Mouse (Mus musculus) stomach, embryonic 16.5 days (tissue): ENCODE data around the gene Rangap1. TPM values are rescaled to one million over a fixed set of nuclear protein-coding genes. Genes with fewer than 3 reads are reported as not detected.

Source experiments
- ATAC-seq: fragments of 200-750 bp; cut with Nextera tagmentation; 2 replicates; pipeline ENCODE4 v1.8.0; 2017; ENCODE audit warnings: moderate number of reproducible peaks, moderate TSS enrichment; ENCODE audit not compliant: insufficient read depth, low FRiP score
- H3K27ac ChIP-seq: fragments of 300-500 bp; sonication (generic); 2 replicates; pipeline ENCODE4 v1.5.1; 2014; ENCODE audit warnings: low read length
- H3K27me3 ChIP-seq: fragments of 300-500 bp; sonication (generic); 2 replicates; pipeline ENCODE4 v1.6.1; 2014; ENCODE audit warnings: low read length, control low read depth, mixed read lengths; ENCODE audit not compliant: control insufficient read depth, insufficient read depth
- H3K36me3 ChIP-seq: fragments of 300-500 bp; sonication (generic); 2 replicates; pipeline ENCODE4 v1.6.1; 2014; ENCODE audit warnings: low read length; ENCODE audit not compliant: control insufficient read depth, insufficient read depth
- H3K4me1 ChIP-seq: fragments of 300-500 bp; sonication (generic); 2 replicates; pipeline ENCODE4 v1.6.1; 2014; ENCODE audit warnings: low read length, control low read depth, mixed read lengths; ENCODE audit not compliant: control insufficient read depth, insufficient read depth
- H3K4me2 ChIP-seq: fragments of 300-500 bp; sonication (generic); 2 replicates; pipeline ENCODE4 v1.6.1; 2014; ENCODE audit warnings: low read depth, low read length, mixed read lengths
- H3K4me3 ChIP-seq: fragments of 300-500 bp; sonication (generic); replicated peaks from 2 replicates; pipeline ENCODE4 v1.5.1; 2014; ENCODE audit warnings: mild to moderate bottlenecking, low read length
- H3K9ac ChIP-seq: fragments of 300-500 bp; sonication (generic); 2 replicates; pipeline ENCODE4 v1.6.1; 2014; ENCODE audit warnings: low read length
- H3K9me3 ChIP-seq: fragments of 300-500 bp; sonication (generic); replicated peaks from 2 replicates; pipeline ENCODE4 v1.6.1; 2016; ENCODE audit warnings: low read length, control low read depth; ENCODE audit not compliant: control insufficient read depth
- WGBS: fragments of 180-500 bp; shearing (Covaris S2); extraction: QIAGEN DNeasy Blood & Tissue Kit; methylation state at CpG from one replicate; pipeline ENCODE4 v1.1.7; 2014; 5-methylcytosine and 5-hydroxymethylcytosine counted together
- polyA plus RNA-seq: library from polyadenylated mRNA; unstranded; fragments of >200 nt; fragmentation: Nextera tagmentation; extraction: Ambion mirVana; gene quantifications from 2 replicates; pipeline ENCODE4 v1.2.1, GENCODE M21; 2015

The Rangap1 gene
- polyA plus RNA-seq, 1 experiment from 2014 or later = 95.8 TPM

DNA sequence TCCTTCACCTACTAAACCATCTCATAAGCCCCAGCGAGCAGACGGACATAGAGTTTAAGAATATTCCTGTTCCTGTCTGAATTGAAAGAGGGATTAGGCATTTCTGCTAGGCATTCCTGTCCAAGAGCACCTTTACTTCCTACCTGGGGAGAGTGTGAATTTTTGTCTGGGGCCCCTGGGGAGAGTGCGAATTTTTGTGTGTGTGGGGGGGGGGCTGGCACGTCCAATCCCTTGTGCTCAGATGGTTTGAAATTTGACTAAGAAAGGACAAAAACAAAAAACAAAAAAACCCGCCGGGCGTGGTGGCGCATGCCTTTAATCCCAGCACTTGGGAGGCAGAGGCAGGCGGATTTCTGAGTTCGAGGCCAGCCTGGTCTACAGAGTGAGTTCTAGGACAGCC is 82.0 kb downstream of the Rangap1 start:
- no peaks in the 10 kb centered on the region for H3K9me3 ChIP-seq

DNA sequence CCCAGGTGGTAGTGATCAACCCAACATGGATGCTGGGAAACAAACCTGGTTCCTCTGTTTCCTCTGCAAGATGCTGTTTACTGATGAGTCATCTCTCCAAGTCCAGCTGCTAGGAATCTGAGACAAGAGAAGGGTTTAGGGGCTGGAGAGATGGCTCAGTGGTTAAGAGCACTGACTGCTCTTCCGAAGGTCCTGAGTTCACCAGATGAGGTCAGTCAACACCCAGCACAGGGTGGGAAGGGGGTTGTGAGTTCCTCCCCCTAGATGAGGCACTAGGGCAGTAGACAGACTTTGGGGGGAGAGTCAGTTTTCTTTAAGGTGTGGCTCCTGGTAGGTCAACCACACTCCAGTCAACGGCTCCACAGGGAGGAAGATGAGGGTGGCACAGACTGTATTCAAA is 83.6 kb downstream of the Rangap1 start:
- no peaks in the 10 kb centered on the region for H3K36me3 ChIP-seq
- no peak overlapping the region for H3K9ac ChIP-seq
- H3K4me3 ChIP-seq = no peak overlapping the region
- ATAC-seq = no peak
- WGBS = 94% methylated on average over 2 of the region's 2 CpGs
- no peaks in the 10 kb centered on the region for H3K27me3 ChIP-seq
- 0 out of 2 replicates have a peak, but pooled peaks cover 4% of the 10 kb centered on the region for H3K4me1 ChIP-seq
- H3K27ac ChIP-seq = no peak overlapping the region
- H3K9me3 ChIP-seq = no peaks in the 10 kb centered on the region
- no peak overlapping the region for H3K4me2 ChIP-seq

More for the DNA sequence above, 82.0 kb downstream of the Rangap1 start:
- H3K4me1 ChIP-seq = 0 out of 2 replicates have a peak, but pooled peaks cover 4% of the 10 kb centered on the region
- H3K9ac ChIP-seq = no peak overlapping the region; the same call in 1 of the 2 replicates
- no peaks in the 10 kb centered on the region for H3K36me3 ChIP-seq
- no peak for ATAC-seq
- 51% methylated on average over 9 of the region's 10 CpGs for WGBS
- H3K4me2 ChIP-seq = peak overlapping the region; percentile 78
- no peaks in the 10 kb centered on the region for H3K27me3 ChIP-seq
- H3K4me3 ChIP-seq = peak overlapping the region; percentile 96
- H3K27ac ChIP-seq = no peak overlapping the region

Other genes with a start within 250 kb of the Rangap1 start
- gene Ep300, start 160.2 kb downstream of the Rangap1 start, polyA plus RNA-seq = 15.1 and 15.3 TPM in 2 replicates
- 19.0 and 20.5 TPM in 2 replicates for gene L3mbtl2, start 81.6 kb downstream of the Rangap1 start, polyA plus RNA-seq
- 2.2 and 2.7 TPM in 2 replicates for gene Chadl, start 48.2 kb downstream of the Rangap1 start, polyA plus RNA-seq
- 21.5 and 23.9 TPM in 2 replicates for gene Zc3h7b, start 473 bp downstream of the Rangap1 start, polyA plus RNA-seq
- 21.0 and 24.6 TPM in 2 replicates for gene Tef, start 56.9 kb upstream of the Rangap1 start, polyA plus RNA-seq
- 30.0 and 31.7 TPM in 2 replicates for gene Tob2, start 113.3 kb upstream of the Rangap1 start, polyA plus RNA-seq
- 112 and 120 TPM in 2 replicates for gene Phf5a, start 126.4 kb upstream of the Rangap1 start, polyA plus RNA-seq
- gene Aco2, start 126.8 kb upstream of the Rangap1 start, polyA plus RNA-seq = 190 and 200 TPM in 2 replicates
- 58.6 and 70.1 TPM in 2 replicates for gene Polr3h, start 180.7 kb upstream of the Rangap1 start, polyA plus RNA-seq
- 17.1 and 18.2 TPM in 2 replicates for gene Csdc2, start 191.2 kb upstream of the Rangap1 start, polyA plus RNA-seq
- gene Pmm1, start 215.4 kb upstream of the Rangap1 start, polyA plus RNA-seq = 31.5 and 32.9 TPM in 2 replicates
- not detected in 2 replicates for gene 1700029P11Rik, start 235.0 kb upstream of the Rangap1 start, polyA plus RNA-seq
- gene Xrcc6, start 242.3 kb upstream of the Rangap1 start, polyA plus RNA-seq = 71.9 and 72.2 TPM in 2 replicates